Comparison of ENCODE assay signal across 16 mouse cellular contexts in genomic region chr2:92756491-92756890, GRCm38 (mm10).
"Had no signal": no experiment of that assay in that cellular context is flagged by ENCODE, and none has a peak within 500 bp of the region (broad histone marks: within the 10 kb centered on the region; RNA-seq: fewer than 3 reads in every experiment).

No protein-coding gene starts in this region.

- H3K27me3 ChIP-seq: midbrain, embryonic 13.5 days; midbrain, embryonic 15.5 days; neural tube, embryonic 13.5 days; neural tube, embryonic 15.5 days had no signal

- H3K9ac ChIP-seq: lung, embryonic 14.5 days; midbrain, embryonic 13.5 days; midbrain, embryonic 15.5 days; neural tube, embryonic 13.5 days; neural tube, embryonic 15.5 days had no signal

- H3K36me3 ChIP-seq: midbrain, embryonic 13.5 days; midbrain, embryonic 15.5 days; neural tube, embryonic 13.5 days; neural tube, embryonic 15.5 days had no signal

- ATAC-seq: midbrain, embryonic 13.5 days; midbrain, embryonic 15.5 days had no signal

- H3K4me1 ChIP-seq: midbrain, embryonic 13.5 days; midbrain, embryonic 15.5 days; neural tube, embryonic 13.5 days; neural tube, embryonic 15.5 days had no signal

- H3K4me2 ChIP-seq: lung, embryonic 14.5 days; midbrain, embryonic 11.5 days; midbrain, embryonic 13.5 days; midbrain, embryonic 15.5 days; neural tube, embryonic 13.5 days; neural tube, embryonic 15.5 days had no signal

- DNase-seq: lung, embryonic 14.5 days; lung, postnatal 4 days; retina, postnatal 1 day; right cerebral cortex, adult 18-20 months; right cerebral cortex, postnatal 25 days; right cerebral cortex, postnatal 4 days; spleen, adult 18-20 months; thymus, adult 18-20 months; thymus, postnatal 14 days; thymus, postnatal 36 days had no signal

- H3K27ac ChIP-seq: midbrain, embryonic 13.5 days; midbrain, embryonic 15.5 days; neural tube, embryonic 13.5 days; neural tube, embryonic 15.5 days had no signal

- H3K4me3 ChIP-seq: midbrain, embryonic 13.5 days; midbrain, embryonic 15.5 days; myocyte; neural tube, embryonic 13.5 days; neural tube, embryonic 15.5 days had no signal

- H3K9me3 ChIP-seq: midbrain, embryonic 13.5 days; midbrain, embryonic 15.5 days; neural tube, embryonic 13.5 days; neural tube, embryonic 15.5 days had no signal
